Mouse (Mus musculus) cerebellum, adult 2 months (tissue): ENCODE results near the gene Tbl1xr1.

Experiments used
- CTCF ChIP-seq: fragments of 200-500 bp; IDR thresholded peaks from 2 replicates; pipeline ENCODE4 v1.5.1; 2011; ENCODE audit warnings: low read depth, mild to moderate bottlenecking, control low read depth, low read length, moderate library complexity, borderline replicate concordance; ENCODE audit not compliant: insufficient read depth
- POLR2A ChIP-seq: fragments of 200-500 bp; IDR thresholded peaks from 2 replicates; pipeline ENCODE4 v1.6.1; 2011; ENCODE audit warnings: low read length, control low read depth, borderline replicate concordance; ENCODE audit not compliant: insufficient read depth

GRCm38 (mm10) chr3:22173171-22173570 lies 96.7 kb downstream of the Tbl1xr1 start:
- TF ChIP-seq CTCF (no peak), POLR2A (no peak)
